Mouse (Mus musculus): ENCODE results near the gene Fcamr.

The Fcamr gene

DNA sequence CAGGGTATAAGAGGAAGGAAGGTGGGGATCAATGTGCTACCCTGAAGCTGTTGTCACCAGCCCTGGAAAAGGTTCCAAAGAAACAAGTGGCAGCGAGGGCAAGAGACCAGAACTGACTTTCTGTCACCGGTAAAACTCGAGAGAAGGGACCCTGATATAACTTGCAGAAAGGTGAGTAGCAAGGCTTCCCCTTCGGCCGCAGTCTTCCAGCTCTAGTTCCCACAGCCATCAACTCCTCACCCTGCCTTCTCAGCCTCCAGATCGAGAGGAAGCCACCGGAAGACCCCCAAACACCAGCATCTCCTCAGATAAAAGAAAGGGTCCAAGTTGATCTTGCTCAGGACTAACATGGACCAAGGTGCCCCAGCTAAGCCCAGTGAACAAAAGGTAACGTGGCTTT lies at the start of gene Fcamr:
Gene Fcamr, plus strand, starts transcription at position 301 of the 400 bp plus-strand sequence.
- DNase-seq = no peak

DNA sequence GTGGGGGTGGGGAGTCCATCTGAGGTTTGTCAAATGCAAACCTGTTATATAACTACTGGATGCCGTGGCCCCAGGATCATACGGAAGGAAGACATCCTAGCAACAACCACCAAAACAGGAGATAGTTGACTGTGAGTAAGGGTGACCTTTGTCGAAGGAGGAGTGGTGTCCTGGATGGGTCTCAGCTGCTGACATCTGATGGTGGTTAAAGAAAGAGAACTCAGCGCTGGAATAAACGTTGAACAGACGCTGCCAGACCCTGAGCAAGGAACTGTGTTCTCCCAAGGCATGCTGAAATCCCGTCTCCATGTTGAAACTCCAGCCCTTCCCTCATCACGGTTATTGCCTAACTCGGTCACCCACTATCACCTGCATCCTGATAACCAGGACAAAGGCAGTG lies 41.0 kb upstream of the Fcamr start:
- no peak for DNase-seq

DNA sequence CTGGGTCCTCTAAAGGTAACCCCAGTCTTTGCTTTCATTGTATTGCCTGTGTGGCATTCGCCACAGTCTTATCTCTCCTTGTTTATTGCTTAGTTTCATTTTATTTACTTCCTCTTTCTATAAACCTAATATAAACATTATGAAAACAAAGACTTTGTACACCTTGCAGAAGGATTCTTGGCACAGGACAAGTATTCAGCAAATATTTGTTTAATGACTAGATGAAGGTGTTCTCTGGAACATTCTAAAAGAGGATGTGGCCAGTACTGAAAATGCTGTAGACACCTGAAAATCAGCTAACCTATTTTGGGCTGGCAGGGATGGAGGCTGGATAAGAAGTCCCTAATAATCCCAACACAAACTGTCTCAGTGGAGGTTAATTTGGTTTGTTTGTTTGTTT lies 39.1 kb upstream of the Fcamr start:
- DNase-seq = no peak

DNA sequence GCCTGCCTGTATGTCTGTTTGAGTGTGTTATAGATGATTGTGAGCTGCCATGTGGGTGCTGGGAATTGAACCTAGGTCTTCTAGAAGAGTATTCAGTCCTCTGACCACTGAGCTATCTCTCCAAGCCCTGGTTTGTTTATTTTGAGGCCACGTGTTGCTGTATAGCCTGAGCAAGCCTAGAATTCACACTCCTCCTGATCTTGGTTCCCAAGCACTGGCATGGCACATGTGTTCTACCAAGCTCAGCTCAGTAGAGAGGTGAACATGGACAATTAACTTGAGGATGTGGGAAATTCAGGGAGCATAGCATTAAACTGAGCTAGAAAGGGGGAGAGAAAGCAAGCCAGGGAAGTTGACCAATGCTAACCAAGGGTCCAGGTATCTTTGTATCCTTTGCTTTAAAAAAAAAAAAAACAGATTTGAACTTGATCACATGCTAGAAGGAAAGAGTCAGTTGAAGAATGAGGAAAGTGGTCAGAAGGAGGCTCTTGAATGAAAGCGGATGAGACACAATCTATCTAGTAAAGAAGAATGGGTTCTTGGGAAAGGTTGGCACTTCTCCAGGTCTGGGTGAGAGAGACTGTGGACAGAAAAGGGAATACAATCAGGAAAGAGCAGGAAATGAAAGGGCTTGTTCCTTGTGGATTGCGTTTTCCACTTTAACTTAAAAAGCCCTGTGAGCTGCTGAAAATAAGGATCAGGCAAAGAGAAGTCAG lies 38.5 kb upstream of the Fcamr start:
- DNase-seq = no peak

DNA sequence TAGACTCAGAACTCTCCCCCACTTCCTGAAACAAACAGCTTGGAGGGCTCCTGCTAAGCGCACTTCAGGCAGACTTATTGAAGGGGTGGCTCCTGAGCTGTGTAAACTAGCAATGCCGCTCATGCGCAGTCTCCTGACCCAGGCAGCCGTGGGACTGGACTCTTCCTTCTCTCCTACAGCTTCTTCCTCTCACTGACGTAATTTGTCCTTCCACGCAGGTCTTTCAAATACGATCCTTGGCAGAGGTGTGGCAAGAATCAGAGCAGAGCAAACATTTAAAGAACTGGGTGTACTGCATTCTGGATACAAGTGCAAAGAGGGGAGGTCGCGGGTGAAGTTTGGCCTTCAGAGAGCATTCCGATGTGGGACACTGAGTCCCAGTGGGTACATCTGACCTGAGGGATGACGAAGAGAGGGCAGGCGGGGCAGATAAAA lies 36.7 kb upstream of the Fcamr start:
- DNase-seq = no peak

DNA sequence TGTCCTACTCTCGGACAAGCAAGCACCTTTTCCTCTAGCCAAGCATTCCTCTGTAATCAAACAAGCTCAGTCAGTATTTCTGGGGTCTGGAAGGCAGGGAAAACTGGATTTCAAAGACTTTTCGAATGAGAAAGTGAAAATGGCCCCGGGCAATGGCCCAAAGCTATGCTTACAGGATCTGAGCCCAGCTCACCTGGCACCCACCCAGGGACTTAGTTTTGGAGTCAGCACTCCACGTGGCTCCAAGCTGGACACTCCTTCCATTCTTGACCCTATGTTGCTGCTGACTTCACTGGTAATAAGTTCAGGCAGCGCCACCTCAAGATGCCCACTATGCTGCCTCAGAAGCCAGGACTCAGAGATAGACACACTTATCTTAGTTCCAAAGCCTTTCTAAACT lies 33.6 kb upstream of the Fcamr start:
- DNase-seq = no peak

DNA sequence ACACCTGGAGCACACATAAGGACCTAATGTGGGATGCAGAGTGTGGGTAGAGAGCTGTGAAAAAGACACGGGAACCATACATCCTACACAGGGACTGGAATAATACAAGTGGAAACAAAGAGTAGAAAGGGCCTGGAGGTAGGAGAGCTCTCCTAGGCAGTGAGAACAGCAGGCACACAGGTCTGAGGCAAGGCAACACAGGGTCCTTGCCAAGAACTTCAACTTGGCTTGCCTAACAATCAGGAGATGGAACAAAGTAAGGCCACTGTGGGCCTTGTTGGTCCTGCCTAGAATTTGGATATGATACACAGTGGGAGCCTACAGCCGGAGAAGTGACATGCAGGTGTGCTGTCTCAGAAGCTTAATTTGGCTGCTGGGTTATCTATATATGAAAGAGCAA lies 30.8 kb upstream of the Fcamr start:
- DNase-seq = no peak

DNA sequence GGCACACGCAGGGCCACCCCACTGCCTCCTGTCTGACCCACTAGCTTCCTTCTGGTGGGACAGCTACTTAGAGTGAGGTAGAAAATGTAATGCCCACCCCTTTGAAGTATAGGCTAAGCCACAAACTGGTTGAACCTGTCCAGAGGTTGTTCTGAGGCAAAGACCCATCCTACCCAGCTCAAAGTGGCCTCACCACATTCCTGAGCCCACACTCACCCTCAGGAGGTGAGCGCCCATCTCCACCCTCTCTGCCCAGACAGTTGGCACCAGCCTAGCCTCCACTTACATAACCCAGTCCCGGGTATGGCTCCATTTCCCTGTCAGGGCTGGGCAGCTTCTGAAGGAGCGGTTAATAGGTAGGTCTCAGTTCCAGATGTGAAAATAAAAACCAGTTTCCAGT lies 30.2 kb upstream of the Fcamr start:
- DNase-seq = peak; percentile 18

DNA sequence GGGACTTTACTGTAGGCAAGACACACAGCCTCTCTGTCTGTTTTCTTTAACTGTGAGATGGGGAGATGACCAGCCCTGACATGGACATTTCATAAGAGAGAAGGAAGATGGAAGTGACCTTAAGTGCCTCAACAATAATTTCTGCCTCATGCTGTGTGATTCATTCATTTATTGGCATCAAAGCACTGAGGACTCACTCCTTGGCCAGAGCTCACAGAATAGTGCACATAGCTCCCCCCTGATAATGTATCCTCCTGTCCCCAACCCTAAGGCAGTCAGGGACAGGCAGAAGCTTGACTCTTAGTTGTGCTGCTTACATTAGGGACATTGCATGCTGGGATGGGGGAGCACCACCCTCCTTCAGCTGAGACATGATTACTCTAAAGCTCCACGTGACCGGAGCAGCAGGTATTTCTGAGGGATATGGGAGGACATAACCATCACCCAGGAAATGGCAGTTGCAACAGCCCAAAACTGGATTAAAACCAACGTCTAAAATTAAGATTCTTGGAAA lies 29.7 kb upstream of the Fcamr start:
- DNase-seq = no peak

DNA sequence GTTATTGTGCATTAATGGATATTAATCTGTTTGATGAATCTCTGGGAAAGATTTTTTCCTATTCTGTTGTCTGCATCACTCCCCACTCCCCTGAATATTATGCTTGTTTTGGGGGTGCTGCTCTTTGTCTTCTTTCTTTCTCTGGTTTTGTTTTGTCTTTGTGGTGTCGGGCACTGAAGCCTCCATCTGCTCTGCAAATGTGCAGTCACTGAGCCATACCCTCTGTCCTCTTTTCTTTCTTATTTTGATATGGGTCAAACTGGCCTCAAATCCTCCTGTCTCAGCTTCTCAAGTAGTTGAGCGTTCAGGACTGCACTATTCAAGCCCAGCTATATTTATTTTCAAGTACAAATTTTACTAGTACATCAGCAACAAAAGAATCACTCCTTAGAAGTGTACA lies 25.5 kb upstream of the Fcamr start:
- no peak for DNase-seq

DNA sequence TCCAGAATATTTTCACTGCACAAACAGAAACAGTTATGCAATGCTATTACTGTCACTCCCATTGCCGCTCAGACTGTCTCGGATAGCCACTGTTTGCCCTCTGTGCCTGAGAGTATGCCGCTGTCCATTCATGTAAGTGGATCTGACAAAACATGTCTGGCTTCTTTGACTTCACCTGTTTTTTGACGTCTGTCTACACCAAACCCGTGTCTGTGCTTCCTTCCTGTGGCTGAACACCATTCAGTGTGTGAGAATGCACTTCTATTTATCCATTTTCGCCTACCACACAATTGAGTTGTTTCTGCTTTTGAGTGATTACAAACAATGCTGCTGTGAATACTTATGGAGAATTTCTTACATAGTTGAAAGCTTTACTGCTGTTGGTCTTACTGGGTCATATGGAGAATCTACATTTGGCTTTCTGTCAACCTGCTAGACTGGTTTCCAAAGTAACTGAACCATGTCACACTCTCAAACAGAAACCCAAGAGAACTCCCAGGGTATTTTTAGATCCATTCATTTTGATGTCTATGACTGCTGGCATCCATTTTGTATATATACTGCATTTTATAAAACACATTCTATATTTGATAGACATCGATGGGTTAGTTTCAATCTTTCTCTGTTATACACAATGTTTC lies 24.9 kb upstream of the Fcamr start:
- DNase-seq = no peak

DNA sequence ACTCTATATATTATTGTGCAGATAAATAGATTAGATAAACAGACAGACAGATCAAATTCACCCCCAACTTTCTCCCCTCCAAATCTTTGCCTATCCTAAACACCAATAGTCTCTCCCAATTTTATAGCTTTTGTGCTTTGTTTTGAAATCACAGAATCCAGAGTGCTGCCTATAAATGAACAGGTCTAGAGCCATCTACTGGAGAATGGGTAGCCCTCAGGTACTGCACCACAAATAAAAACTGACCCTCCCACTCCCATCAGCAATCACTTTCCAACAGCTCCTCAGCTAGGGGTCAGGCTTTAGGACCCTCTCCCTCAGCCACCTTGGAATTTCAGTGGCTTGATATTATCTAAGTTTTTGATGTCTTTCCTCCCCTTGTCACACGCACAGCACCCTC lies 24.1 kb upstream of the Fcamr start:
- no peak for DNase-seq

DNA sequence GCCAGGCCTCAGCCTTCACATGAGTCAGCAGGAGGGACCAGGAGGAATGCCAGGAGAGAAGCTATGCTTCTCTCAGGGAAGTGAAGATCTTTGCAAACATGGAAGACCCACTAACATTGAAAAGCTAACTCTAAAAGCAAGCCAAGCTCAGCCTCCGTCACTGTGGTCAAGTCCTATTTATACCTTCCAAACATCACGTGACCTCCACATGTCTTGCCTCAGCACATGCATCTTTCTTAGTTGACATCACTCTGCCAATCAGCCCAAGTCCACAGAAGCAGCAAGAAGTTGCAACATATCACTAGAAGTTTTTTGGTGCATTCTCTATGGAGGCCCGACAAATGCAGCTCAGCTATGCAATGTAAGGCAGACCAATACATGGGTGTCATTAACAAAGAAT lies 20.8 kb upstream of the Fcamr start:
- no peak for DNase-seq

DNA sequence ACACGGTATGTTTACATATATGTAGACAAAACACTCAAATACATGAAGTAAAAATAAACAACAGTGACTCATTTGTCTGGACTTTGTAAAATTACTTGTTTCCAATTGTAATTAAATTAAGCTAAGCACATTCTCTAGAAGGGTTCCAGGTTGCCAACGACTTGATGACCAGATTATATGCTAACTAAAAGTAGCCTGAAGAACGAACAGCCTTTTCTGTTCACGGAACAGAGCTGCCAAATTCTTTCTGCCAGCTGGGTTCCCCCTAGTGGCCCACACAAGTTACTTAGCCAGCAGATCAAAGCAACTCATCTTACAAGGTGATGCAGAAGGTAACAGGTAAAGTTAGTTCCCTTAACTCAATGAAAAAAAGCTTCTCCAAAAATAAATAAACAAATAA lies 16.6 kb upstream of the Fcamr start:
- peak; percentile 49 for DNase-seq

DNA sequence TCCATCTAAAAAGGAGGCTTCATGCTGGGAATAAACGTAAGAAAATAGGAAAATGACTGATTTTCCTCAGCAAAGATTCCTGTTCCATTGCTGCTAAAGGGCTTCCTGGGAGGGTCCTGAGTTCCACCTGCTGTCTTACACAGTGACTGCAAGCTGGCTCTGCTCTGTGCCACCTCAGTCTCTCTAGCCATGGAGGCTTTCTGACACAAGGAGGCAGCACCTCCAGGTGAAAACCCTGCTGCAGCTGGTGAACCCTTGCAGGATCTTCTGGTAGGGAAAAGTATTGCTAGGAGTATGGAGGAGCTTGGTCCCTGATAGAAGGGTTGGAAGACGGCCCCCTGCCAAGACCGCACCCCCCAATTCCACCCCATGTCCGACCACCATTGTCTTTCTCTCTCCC lies 13.7 kb upstream of the Fcamr start:
- DNase-seq = peak; percentile 39

DNA sequence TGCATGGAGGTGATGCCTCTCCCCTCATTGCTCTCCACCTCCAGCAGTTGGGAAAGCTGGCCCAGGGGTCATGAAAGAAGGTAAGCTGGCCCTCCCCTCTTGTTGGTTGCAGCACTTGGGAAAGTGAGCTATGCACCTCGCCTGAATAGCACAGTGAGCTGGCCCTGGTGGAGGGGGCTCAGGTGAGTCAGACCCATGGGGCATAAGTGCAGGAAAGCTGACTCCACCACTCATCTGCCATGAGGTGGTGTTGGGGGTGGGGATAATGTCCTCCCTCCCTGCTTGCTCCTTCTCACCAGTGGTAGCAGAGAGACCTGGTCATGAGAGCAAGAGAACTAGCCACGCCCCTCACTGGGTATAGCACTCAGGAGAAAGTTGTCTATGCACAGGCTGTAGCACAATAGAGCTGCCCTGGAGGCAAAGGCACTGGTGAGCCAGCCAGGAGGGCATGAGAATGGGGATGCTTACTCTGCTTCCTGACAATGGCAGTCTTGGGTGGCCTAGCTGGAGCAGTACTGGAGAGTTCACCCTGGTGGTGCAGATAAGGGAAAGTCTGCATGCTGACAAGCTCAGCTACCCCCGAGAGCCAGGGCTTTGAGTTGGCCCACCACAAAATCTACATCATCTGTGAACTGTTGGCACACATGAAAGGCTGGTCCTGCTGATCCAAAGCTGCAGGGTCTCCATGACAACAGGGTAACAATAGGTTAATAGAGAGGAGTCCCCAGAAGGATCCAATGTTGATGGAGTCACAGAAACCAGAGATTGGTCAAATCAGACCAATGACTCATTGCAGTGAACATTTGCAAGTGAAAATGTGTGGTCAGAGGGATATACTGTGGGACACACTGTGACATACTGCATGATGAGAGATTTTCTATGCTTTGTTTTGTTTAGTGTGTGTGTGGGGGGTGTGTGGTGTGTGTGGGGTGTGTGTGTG lies 10.9 kb upstream of the Fcamr start:
- no peak for DNase-seq

DNA sequence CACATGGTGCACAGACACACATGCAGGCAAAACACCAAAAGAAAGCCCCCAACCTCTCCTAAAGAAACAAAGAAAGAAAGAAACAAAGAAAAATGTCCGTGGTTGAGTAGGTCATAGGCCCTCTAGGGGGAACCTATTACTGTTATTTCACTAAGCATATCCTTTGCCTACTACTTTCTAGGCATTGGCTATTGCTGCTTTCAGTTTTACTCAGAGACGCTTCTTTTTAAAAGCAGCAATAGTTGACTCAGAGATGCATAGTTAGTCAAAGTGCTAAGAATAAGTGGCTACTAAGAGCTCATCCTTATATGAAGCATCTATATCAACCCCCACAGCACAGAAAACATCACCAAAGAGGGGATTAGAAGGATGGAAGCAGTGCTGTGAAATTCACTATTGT lies 5.4 kb upstream of the Fcamr start:
- no peak for DNase-seq

DNA sequence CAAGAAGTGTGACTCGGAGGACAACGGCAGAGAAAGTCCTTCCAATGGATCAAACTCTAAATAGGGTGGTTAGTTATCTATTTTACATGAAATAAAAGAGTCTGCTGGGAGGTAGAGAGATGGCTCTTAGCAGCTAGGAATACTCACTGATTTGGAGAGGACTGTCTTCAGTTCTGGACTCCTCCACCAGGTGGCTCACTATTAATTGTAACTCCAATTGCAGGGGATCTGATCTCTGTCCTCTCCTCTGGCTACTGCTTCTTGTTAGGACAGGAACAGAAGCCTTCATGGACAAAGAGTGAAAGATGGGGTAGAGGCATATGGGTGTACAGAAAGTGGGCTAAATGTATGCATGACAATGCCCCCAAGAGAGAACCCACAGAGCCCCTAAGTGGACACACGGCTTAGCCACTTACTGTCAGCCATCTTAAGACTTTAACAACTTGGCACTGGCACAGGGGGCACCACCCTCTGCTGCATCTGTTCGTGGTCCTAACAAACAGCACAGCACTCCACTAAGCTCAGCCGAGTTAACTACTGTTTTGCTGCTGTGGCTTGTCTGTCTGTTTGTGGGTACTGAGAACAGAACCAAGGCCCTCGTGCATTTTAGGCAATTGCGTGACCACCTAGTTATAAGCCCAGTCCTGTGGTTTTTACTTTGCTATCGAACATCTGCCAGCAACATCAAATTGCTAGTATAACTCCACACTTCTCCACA lies 3.6 kb upstream of the Fcamr start:
- peak; percentile 82 for DNase-seq

DNA sequence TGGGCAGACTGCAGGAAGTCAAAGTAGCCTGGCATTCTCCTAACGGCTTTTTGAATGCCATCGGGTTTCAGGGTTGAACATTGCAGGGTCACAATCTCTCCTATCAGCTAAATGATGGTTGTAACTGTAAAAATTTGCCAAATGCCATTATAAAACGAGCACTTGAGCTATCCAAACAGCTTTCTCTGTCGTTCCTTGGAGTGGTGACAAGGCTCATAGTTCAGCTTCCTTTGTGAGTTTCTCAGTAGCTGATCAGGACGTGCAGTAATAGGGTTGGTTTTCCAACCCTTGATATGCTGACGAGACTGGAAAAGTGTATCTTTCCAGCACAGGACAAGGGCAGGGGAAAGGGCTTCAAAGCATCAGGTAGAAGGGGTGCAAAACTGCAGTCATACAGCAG lies 2.7 kb upstream of the Fcamr start:
- no peak for DNase-seq

DNA sequence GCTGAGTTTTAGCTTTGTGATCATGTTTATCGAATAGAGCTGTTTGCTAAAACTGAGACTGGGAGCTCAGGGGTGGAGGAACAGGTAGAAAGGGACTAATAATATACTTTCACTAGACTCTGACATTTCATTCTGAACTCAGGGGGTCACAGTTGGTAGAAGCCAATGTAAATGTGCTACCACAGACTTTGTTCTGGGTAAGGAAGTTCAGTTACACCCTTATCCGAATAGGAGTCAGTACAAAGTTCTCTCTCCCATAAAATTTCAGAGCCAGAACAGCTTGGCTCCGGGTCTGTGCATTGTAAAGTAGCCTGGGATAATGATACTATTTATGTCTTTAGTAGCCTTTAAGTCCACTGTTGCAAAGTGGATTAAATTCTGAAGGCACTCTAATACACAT lies 2.2 kb upstream of the Fcamr start:
- DNase-seq = no peak

DNA sequence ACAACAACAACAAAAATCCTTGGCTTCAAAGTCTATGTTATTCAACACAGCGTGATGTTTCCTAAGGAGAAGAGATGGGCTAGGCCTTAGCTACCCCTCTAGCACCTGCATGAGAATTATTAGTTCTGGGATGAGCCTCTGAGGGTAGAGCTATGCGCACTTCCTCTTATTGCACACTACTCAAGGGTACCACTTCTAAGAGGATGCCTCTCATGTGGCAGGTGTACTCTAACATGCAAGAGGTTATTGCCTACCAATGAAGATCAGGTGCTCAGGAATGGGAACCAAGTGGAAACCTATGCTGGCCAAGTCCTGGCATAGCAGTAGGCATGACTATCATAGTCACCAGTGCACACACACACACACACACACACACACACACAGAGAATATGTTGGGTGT lies 1.3 kb upstream of the Fcamr start:
- DNase-seq = no peak

DNA sequence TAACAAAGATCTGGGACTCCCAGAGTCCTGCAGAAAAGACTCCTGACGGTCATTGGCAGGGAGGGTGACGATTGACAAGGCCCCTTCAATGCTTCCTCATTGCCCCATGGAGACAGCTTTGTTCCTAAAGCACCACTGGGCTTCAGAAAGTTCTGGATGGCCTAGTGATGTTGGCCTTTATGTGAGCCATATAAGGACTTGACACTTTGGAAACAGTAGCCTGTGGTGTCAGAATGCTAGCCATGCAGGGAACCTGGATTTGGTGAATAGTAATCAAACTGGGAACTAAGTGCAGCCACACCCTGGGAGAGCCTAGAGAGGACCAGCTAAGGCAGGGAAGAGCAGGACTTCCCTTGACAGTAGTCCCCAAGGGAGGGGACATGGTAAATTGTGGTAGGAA lies 809 bp downstream of the Fcamr start:
- DNase-seq = no peak

DNA sequence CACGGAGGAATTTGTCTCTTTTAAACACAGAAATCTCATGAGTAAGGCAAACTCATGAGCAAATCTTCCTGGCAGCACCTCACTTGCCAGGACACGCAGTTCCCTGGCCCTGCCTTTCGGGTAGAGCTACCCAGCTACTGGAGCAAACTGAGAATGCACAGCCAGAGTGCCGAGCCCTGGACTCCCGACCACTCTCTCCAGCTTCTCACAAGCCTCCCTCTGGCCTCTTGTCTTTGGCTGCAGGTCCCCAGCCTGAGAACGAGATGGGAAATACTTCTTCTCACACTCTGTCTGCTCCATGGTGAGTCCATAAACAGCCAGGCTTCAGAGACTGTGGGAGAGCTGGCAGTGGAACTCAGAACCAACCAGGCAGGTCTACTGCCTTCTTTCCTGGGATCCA lies 2.3 kb downstream of the Fcamr start:
- no peak for DNase-seq
